Mouse (Mus musculus) liver, adult 2 months (tissue): ENCODE results near the gene AI837181.

ENCODE experiments used
- CTCF ChIP-seq: fragments of 200-500 bp; IDR thresholded peaks from 2 replicates; pipeline ENCODE4 v1.5.1; 2011; ENCODE audit warnings: low read depth, low read length, control low read depth
- POLR2A ChIP-seq: fragments of 200-500 bp; IDR thresholded peaks from 2 replicates; pipeline ENCODE4 v1.6.1; 2011; ENCODE audit warnings: low read length, control low read depth; ENCODE audit not compliant: insufficient read depth; ENCODE audit errors: extremely low read depth

DNA sequence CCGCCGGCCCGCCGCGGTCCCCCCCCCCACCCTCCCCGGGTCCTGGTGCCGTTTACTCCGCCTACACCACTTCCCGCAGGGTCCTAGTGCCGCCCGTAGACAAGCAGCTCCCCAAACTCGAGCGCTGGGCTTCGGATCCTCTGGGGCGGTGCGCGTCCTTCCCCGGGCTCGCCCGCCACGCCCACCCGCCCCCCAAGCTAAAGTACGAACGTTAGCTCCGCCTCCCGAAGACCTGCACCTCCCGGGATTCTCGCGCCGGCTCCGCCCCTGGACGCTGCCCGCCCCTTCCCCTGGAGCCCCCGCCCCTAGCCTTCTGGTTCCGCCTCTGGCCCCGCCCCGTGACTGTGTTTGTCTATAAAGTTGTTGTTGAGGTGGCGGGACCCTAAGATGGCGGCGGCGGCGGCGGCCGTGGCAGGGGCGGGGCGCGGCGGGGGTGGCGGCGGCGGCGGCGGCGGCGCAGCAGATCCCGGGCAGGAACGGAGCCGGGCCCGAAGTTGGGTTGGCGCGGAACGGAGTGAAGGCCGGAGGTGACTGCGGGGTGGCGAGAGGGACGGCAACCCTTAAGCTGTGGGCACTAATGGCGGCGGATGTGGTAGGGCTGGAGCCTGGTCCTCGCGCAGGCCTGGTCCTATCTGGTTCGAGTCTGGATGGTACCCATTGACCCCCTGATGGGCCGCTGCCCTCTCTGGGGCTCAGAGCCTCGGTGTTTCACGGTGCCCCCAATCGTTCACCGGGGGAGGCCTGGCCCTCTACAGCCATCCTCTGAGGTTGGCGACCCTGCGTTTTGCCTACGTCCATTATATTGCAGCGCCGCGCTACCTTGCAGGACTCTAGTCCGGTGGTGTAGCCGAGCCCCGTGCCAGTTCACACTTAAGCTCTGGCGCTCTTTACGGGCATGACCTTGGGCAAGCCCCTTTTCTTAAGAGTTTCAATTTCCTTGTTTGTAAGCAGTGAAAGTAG lies at the start of gene AI837181, which contains the start of gene Drap1:
- TF ChIP-seq CTCF (no peak), POLR2A (peak; percentile 36; the same call in 1 of the 2 replicates)
